Mouse (Mus musculus): ENCODE measurements around the gene 1700008O03Rik. TPM values are rescaled to one million over a fixed set of nuclear protein-coding genes. Genes with fewer than 3 reads are reported as not detected.

The 1700008O03Rik gene
- total RNA-seq, 1 experiment from 2014 or later: not detected

DNA sequence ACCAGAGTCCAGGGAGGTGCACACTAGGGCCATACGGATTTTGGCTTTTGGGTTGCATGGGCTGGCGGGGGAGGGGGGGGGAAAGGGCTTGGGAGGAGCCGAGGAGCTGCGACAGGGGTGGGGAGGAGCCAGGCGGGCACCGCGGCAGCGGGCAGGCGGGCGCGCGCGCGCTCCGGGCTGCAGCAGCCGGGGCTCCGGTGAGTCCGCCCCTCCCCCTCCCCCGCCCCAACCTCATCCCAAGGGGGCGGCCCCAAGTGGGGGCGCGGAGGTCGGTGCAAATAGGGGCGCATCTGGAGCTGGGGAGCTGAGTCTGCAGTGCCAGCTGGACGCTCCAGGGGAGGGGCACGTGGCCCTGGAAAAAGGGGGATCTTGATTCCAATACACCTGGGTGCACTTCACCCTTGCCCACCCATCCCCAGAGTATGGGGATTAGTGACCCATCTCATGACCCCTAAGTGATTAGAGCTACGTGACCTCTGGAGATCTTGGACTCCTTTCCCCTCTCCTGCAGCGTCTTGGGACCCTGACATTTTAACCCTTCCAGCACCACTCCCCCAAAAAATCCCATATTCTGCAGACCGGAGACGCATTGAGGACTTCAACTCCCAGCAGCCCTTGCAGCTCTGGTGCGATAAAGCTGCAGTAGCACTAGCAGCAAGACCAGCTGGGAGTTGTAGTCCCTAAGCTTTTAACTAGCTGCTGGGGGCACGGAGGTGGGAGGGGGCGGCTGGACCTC, 1.5 kb downstream of the 1700008O03Rik start, which contains the start of gene Syt3:
Syt3 (plus strand) TSS at position 123 of the 736 bp plus-strand sequence.
- ATAC-seq (ENCODE audit: extremely low read depth, insufficient number of reproducible peaks, low FRiP score, poor library complexity, severe bottlenecking): peak; percentile 52; the same call in 1 of the 2 replicates

GRCm38 (mm10) chr7:44382541-44382940, 3.1 kb downstream of the 1700008O03Rik start:
- no peak for ATAC-seq (ENCODE audit: extremely low read depth, insufficient number of reproducible peaks, low FRiP score, poor library complexity, severe bottlenecking)

GRCm38 (mm10) chr7:44378290-44378689, 7.3 kb downstream of the 1700008O03Rik start:
- no peak for ATAC-seq (ENCODE audit: extremely low read depth, insufficient number of reproducible peaks, low FRiP score, poor library complexity, severe bottlenecking)

DNA sequence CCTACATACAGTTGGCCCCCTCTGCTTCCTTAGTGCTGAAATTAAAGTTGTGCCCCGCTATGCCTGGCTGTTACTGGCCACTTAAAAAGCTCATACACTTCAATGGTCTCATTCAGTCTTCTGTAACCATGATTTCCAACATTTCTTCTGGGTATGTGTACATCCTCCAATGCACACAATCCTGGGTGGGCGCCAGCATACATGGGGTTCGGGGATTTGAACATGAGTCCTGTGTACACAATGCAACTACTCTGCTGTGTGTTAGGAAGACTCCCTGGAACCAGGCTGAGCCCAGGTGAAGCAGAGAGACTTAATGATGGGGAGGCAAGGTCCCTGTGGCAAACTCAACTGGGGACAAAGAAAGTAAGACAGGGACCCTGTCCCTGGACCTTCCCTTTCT, 9.8 kb downstream of the 1700008O03Rik start:
- ATAC-seq (ENCODE audit: extremely low read depth, insufficient number of reproducible peaks, low FRiP score, poor library complexity, severe bottlenecking): no peak

DNA sequence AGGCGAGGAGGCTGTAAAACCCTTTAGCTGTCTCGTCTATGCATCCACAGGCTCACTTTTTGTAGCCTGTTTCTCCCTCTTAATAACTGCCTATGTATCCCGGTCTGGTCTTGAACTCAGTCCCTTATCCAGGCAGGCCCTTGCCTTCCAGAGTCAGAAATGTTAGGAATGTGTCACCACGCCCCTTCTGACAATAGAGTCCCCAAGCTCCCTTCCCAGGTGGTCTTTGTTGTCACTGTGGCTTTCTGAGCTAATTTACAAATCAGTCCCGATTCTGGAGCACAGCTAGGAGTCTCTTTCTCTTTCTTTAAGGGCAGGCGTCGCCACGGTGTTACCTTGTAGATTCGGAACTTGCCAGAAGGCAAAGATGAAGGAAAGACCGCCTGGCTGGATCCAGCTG, 10.4 kb downstream of the 1700008O03Rik start:
- ATAC-seq (ENCODE audit: extremely low read depth, insufficient number of reproducible peaks, low FRiP score, poor library complexity, severe bottlenecking): no peak

DNA sequence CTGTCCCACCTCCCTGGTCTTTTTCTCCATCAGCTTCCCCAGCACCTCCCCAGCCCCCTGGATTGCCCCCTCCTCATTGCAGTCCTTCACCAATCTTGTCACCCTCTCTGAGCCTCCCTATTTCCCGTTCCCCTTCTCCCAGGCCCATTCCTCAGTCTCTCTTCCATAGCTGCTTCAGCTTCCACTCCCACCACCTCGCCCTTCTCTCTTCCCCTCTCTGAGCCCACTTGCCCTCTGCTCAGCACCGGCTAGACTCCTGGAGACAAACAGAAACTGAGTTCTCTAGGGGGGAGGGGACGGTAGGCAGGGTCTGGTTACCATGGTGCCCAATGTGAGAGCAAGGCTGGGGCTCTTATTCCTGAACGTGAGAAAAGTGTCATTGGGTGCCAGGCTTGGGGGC, 10.9 kb downstream of the 1700008O03Rik start:
- no peak for ATAC-seq (ENCODE audit: extremely low read depth, insufficient number of reproducible peaks, low FRiP score, poor library complexity, severe bottlenecking)

DNA sequence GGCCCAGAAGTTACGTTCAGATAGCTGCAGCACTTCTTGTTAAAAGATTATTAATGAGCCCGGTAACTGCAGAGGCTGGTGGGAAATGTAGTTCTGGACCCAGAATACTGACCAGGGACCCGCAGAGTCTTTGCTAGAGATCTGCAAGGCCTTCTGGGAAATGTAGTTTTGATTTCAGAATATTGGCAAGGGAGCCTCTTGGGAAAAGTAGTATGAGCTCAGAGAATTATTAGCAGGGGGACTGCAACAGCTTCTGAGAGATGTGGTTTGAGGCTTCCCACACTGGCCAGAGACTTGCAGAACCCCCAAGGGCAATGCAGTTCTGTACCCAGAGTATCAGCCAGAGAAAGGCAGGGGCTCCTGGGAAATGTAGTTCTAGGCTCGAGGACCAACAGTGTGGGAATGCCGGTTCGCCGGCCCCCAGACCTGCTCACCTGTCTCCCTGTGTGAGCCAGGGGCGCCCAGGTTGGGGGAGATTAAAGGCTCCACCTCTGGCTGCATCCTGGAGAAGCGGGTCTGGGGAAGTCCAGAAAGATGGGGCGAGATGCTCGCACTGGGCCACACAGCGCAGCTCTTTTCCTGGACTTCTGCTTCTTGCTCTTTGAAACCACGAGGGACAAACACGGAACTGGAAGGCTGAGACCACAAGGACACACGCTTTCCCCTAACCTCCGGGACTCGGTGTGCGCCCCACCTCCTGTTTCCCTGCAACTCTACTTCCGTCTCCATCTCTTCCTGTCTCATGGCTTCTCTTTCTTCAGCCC, 11.5 kb downstream of the 1700008O03Rik start:
- ATAC-seq (ENCODE audit: extremely low read depth, insufficient number of reproducible peaks, low FRiP score, poor library complexity, severe bottlenecking): peak; percentile 88

- ATAC-seq (ENCODE audit: extremely low read depth, insufficient number of reproducible peaks, low FRiP score, poor library complexity, severe bottlenecking): no peak
These were observed 12.2 kb downstream of the 1700008O03Rik start for GRCm38 (mm10) chr7:44373460-44373859.

- no peak for ATAC-seq (ENCODE audit: extremely low read depth, insufficient number of reproducible peaks, low FRiP score, poor library complexity, severe bottlenecking)
These were observed 12.9 kb downstream of the 1700008O03Rik start for GRCm38 (mm10) chr7:44372678-44373077.

GRCm38 (mm10) chr7:44360792-44361301, 24.8 kb downstream of the 1700008O03Rik start:
- ATAC-seq (ENCODE audit: extremely low read depth, insufficient number of reproducible peaks, low FRiP score, poor library complexity, severe bottlenecking): no peak

DNA sequence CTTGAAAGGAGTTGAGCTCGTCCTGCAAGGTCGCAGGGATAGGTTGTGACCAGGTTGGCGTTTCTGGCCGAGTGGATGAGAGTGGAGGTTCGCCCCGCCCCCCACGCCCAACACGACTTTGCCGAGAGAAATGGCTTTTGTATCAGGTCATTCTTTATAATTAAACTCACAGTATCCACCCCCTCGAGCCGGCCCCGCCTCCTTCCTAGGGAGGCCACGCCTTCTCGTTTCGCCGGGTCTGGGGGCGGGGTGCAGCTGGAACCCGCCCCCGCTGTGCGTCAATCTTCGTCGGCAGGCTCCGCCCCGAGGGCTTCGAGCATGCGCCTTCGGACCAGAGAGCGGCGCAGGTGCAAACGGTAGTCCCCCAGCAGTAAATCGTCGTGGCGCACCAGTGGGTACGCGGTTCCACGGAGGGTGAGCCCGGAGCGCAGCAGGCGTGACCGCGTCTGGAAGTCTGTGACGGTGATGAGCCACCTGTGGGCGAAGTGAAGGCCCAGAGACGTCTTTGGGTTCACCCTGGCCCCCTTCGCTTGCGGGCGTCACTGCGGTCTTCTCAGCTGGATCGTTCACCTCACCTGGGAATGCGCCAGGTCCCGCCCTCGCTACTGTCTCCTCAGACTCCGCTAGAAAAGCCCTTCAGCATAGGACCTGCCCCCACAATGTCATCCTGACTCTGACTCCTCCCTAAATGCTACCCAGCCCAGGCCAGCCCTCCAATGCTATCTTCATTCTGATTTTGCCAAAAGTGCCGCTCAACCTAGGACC, 25.5 kb downstream of the 1700008O03Rik start:
- ATAC-seq (ENCODE audit: extremely low read depth, insufficient number of reproducible peaks, low FRiP score, poor library complexity, severe bottlenecking): peak; percentile 61

GRCm38 (mm10) chr7:44358886-44359654, 26.6 kb downstream of the 1700008O03Rik start:
- no peak for ATAC-seq (ENCODE audit: extremely low read depth, insufficient number of reproducible peaks, low FRiP score, poor library complexity, severe bottlenecking)

GRCm38 (mm10) chr7:44358012-44358411, 27.6 kb downstream of the 1700008O03Rik start:
- no peak for ATAC-seq (ENCODE audit: extremely low read depth, insufficient number of reproducible peaks, low FRiP score, poor library complexity, severe bottlenecking)

DNA sequence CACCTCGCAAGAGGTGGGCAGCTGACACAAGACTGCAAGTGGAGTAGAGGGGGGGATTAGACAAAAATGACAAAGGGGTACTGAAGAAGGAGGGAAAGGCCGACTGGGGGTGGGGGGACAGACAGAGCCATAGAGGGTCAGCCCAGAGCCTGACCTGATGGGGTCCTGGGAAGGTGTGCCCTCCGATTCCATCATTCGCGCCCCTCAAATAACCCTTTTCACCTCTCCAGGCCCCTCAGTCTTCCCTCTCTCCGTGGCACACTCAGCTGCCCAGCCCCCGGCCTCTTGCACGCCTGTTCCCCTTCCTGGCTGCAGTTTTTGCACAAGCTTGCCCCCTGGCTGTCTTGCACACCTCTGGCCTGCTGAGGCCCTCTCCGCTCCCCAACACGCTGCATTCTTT, 28.1 kb downstream of the 1700008O03Rik start:
- ATAC-seq (ENCODE audit: extremely low read depth, insufficient number of reproducible peaks, low FRiP score, poor library complexity, severe bottlenecking): no peak

- no peak for ATAC-seq (ENCODE audit: extremely low read depth, insufficient number of reproducible peaks, low FRiP score, poor library complexity, severe bottlenecking)
These were observed 28.8 kb downstream of the 1700008O03Rik start for GRCm38 (mm10) chr7:44356590-44357481.

DNA sequence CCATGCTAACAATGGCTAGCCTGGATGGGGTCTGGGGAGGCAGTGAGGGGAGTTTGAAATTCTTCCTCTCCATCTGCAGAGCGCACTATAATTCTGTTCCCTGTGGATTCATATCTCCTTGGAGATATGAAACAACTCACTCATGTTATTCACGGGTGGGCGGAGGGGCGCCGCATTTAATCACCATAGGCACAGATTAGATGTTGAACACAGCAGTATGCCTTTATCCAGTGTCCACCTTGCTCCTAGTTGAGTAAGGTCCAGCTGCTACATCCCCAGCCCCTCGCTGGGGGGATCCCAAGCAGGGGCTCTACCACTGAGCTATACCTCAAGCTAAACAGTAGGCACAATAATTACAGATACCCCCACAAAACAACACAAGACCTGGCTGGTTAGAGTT, 30.2 kb downstream of the 1700008O03Rik start:
- no peak for ATAC-seq (ENCODE audit: extremely low read depth, insufficient number of reproducible peaks, low FRiP score, poor library complexity, severe bottlenecking)

GRCm38 (mm10) chr7:44353601-44354340, 31.8 kb downstream of the 1700008O03Rik start:
- ATAC-seq (ENCODE audit: extremely low read depth, insufficient number of reproducible peaks, low FRiP score, poor library complexity, severe bottlenecking): no peak

All from neutrophil, adult 5-6 weeks (primary cell).